Mouse (Mus musculus) gastrocnemius, postnatal 36 days (tissue): ENCODE measurements at regions not wholly inside any gene's neighbourhood (a gene's known extent, or its start where the extent isn't known, plus 50 kb on each side); places are given as distances from the start of the nearest gene placed in this dataset.
A peak's percentile ranks its signal among the peaks of the same experiment; 100 is the strongest.

ENCODE experiments used
- DNase-seq, 2 experiments: peaks; one replicate each; pipeline ENCODE4 v3.0.0; 2022
- intact Hi-C: fragments of 180-260 bp; cut with DNase I; formaldehyde crosslinking; loops from one replicate; pipeline ENCODE4 v1.15.1; 2025

- intact Hi-C loops: loop anchor here (5.0 kb wide), 1 partner anchor 137 kb away; no protein-coding TSS in a partner anchor
- no peak for DNase-seq
These were observed 53.8 kb upstream of the Phc1 start for GRCm38 (mm10) chr6:122394160-122394559.

GRCm38 (mm10) chr6:122393231-122393881, 53.0 kb upstream of the Phc1 start:
- intact Hi-C loops: loop anchor here (5.0 kb wide), 1 partner anchor 136 kb away; no protein-coding TSS in a partner anchor
- DNase-seq: no peak

GRCm38 (mm10) chr6:122391725-122392667, 51.6 kb upstream of the Phc1 start:
- DNase-seq: peak; percentile 16 to 29
- intact Hi-C loops: loop anchor here (5.0 kb wide), 1 partner anchor 135 kb away; no protein-coding TSS in a partner anchor

GRCm38 (mm10) chr6:122391126-122391525, 50.8 kb upstream of the Phc1 start:
- no peak for DNase-seq
- intact Hi-C loops: loop anchor here (5.0 kb wide), 1 partner anchor 134 kb away; no protein-coding TSS in a partner anchor

GRCm38 (mm10) chr6:122390720-122391119, 50.4 kb upstream of the Phc1 start:
- DNase-seq: no peak
- intact Hi-C loops: loop anchor here (5.0 kb wide), 1 partner anchor 133 kb away; no protein-coding TSS in a partner anchor
